Mouse (Mus musculus): Measurements from ENCODE around the gene Scrn2.

DNA sequence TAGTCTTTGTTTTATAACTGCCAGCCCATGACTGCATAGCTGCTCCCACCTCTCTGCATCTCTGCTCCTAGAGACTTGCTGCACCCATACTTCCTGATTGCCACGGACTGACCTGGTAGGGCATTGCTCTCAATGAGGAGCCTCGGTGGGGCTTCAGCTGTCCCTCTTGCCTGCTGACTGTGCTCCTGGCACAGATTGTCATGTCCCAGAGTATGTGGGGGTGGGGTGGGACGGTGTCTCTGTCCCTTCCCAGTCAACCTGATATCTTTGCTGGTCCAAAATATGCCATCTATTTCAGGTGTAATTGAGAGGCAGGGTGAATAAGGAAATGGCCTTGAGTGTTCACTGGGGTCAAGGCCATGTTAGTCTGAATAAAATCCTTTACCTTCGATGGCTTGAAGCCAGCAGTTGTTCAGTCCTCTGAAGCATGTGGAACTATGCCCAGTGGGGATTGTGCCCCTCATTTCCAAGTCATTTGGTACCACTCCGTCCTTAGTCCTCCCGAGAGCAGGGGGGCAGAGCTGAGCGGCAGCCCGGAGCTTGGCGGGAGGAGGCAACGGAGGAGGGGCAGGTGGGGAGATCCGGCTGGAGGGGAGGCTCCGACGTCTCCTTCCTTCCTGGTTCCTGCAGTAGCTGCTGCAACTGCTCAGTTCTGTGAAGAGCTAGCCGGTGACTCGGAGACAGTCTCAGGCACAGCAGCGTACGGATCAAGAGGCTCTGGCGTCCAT lies 20.6 kb downstream of the Scrn2 start, which contains the start of gene Osbpl7:
- TF ChIP-seq CTCF (IDR thresholded peaks at IDR 0.05; ENCODE audit: low read depth, low read length) (peak; percentile 47), POLR2A (IDR thresholded peaks at IDR 0.05; ENCODE audit: extremely low read depth, insufficient read depth, low read length) (0 out of 2 replicates have a peak, but pooled peaks have one; percentile 30)

All from liver, adult 2 months (tissue).